Mouse (Mus musculus) intestine, embryonic 16.5 days (tissue): ENCODE results near the gene Resp18. TPM values are rescaled to one million over a fixed set of nuclear protein-coding genes. Genes with fewer than 3 reads are reported as not detected.
A peak's percentile ranks its signal among the peaks of the same experiment; 100 is the strongest.
"Not testable (repeated sequence)": the region's sequence is repeated elsewhere in the genome, so short reads cannot be mapped to it uniquely, and the experiment has no call there.

Source experiments
- ATAC-seq: fragments of 200-750 bp; cut with Nextera tagmentation; 2 replicates; pipeline ENCODE4 v1.8.0; 2017; ENCODE audit warnings: moderate TSS enrichment, moderate library complexity
- H3K27ac ChIP-seq: fragments of 300-500 bp; sonication (generic); 2 replicates; pipeline ENCODE4 v1.5.1; 2014; ENCODE audit warnings: mild to moderate bottlenecking, low read length
- H3K27me3 ChIP-seq: fragments of 300-500 bp; sonication (generic); replicated peaks from 2 replicates; pipeline ENCODE4 v1.6.1; 2014; ENCODE audit warnings: low read length, control low read depth, mixed read lengths; ENCODE audit not compliant: control insufficient read depth, insufficient read depth
- H3K36me3 ChIP-seq: fragments of 300-500 bp; sonication (generic); 2 replicates; pipeline ENCODE4 v1.6.1; 2014; ENCODE audit warnings: low read length, control low read depth; ENCODE audit not compliant: control insufficient read depth, insufficient read depth
- H3K4me1 ChIP-seq: fragments of 300-500 bp; sonication (generic); 2 replicates; pipeline ENCODE4 v1.6.1; 2014; ENCODE audit warnings: low read length, control low read depth, mixed read lengths; ENCODE audit not compliant: control insufficient read depth, insufficient read depth
- H3K4me2 ChIP-seq: fragments of 300-500 bp; sonication (generic); 2 replicates; pipeline ENCODE4 v1.6.1; 2014; ENCODE audit warnings: low read depth, low read length, control low read depth
- H3K4me3 ChIP-seq: fragments of 300-500 bp; sonication (generic); 2 replicates; pipeline ENCODE4 v1.5.1; 2014; ENCODE audit warnings: mild to moderate bottlenecking, low read length
- H3K9ac ChIP-seq: fragments of 300-500 bp; sonication (generic); 2 replicates; pipeline ENCODE4 v1.6.1; 2014; ENCODE audit warnings: low read depth, low read length
- H3K9me3 ChIP-seq: fragments of 300-500 bp; sonication (generic); 2 replicates; pipeline ENCODE4 v1.6.1; 2016; ENCODE audit warnings: low read length, control low read depth; ENCODE audit not compliant: control insufficient read depth
- WGBS: fragments of 180-500 bp; shearing (Covaris S2); extraction: QIAGEN DNeasy Blood & Tissue Kit; methylation state at CpG from one replicate; pipeline ENCODE4 v1.1.7; 2014; 5-methylcytosine and 5-hydroxymethylcytosine counted together
- polyA plus RNA-seq: library from polyadenylated mRNA; unstranded; fragments of >200 nt; fragmentation: Nextera tagmentation; extraction: Ambion mirVana; gene quantifications from 2 replicates; pipeline ENCODE4 v1.2.1, GENCODE M21; 2015

Gene Resp18
- polyA plus RNA-seq, 1 experiment from 2014 or later, result 9.2 TPM

- Histone ChIP-seq H3K27me3 (no peaks in the 10 kb centered on the region), H3K4me1 (peaks cover 8% of the 10 kb centered on the region), H3K9ac (no peak overlapping the region), H3K4me3 (no peak overlapping the region), H3K36me3 (peaks cover 9% of the 10 kb centered on the region; the same call in 1 of the 2 replicates), H3K4me2 (no peak overlapping the region), H3K27ac (no peak overlapping the region), H3K9me3 (no peaks in the 10 kb centered on the region)
- WGBS, result 90% methylated on average over 12 of the region's 12 CpGs
- peak; percentile 5; the same call in 1 of the 2 replicates for ATAC-seq
Measured at GRCm38 (mm10) chr1:75244175-75244826, 33.9 kb downstream of the Resp18 start.

- Histone ChIP-seq H3K4me3 (no peak overlapping the region), H3K9me3 (no peaks in the 10 kb centered on the region), H3K9ac (no peak overlapping the region), H3K4me2 (no peak overlapping the region), H3K27ac (no peak overlapping the region), H3K4me1 (peaks cover 8% of the 10 kb centered on the region), H3K27me3 (no peaks in the 10 kb centered on the region), H3K36me3 (peaks cover 9% of the 10 kb centered on the region; the same call in 1 of the 2 replicates)
- ATAC-seq, result no peak
- 88% methylated on average over 14 of the region's 14 CpGs for whole genome bisulfite sequencing
Measured at GRCm38 (mm10) chr1:75243411-75243810, 34.8 kb downstream of the Resp18 start.

- Histone ChIP-seq H3K4me1 (peaks cover 5% of the 10 kb centered on the region), H3K4me3 (no peak overlapping the region), H3K4me2 (no peak overlapping the region), H3K9ac (no peak overlapping the region), H3K27me3 (no peaks in the 10 kb centered on the region), H3K9me3 (no peaks in the 10 kb centered on the region), H3K27ac (no peak overlapping the region), H3K36me3 (peaks cover 9% of the 10 kb centered on the region; the same call in 1 of the 2 replicates)
- 81% methylated on average over 10 of the region's 10 CpGs for WGBS
- ATAC-seq, result no peak
Measured at GRCm38 (mm10) chr1:75239591-75239990, 38.6 kb downstream of the Resp18 start.

GRCm38 (mm10) chr1:75236117-75237050 is 41.8 kb downstream of the Resp18 start, which contains the start of gene Dnajb2:
Dnajb2 (plus strand) TSS chr1:75236406.
- ATAC-seq, result peak; percentile 94
- Histone ChIP-seq H3K27me3 (no peaks in the 10 kb centered on the region; the same call in 1 of the 2 replicates), H3K4me3 (peak within 1 kb of the TSS; percentile 62), H3K4me2 (peak within 1 kb of the TSS; percentile 68), H3K36me3 (0 out of 2 replicates have a peak, but pooled peaks cover 2% of the 10 kb centered on the region), H3K9ac (peak within 1 kb of the TSS; percentile 72), H3K27ac (peak within 1 kb of the TSS; percentile 84), H3K4me1 (peaks cover 7% of the 10 kb centered on the region), H3K9me3 (no peaks in the 10 kb centered on the region)
- under 1% methylated on average over 64 of the region's 64 CpGs for WGBS

GRCm38 (mm10) chr1:75234606-75235005 is 43.6 kb downstream of the Resp18 start:
- no peak overlapping the region for H3K27ac ChIP-seq
- H3K27me3 ChIP-seq, result no peaks in the 10 kb centered on the region; the same call in 1 of the 2 replicates
- no peak overlapping the region for H3K4me2 ChIP-seq
- H3K4me1 ChIP-seq, result peaks cover 7% of the 10 kb centered on the region
- H3K9ac ChIP-seq, result no peak overlapping the region
- WGBS, result 3% methylated on average over 8 of the region's 8 CpGs
- no peaks in the 10 kb centered on the region for H3K9me3 ChIP-seq
- ATAC-seq, result no peak; the same call in 1 of the 2 replicates
- no peak overlapping the region for H3K4me3 ChIP-seq
- H3K36me3 ChIP-seq, result no peaks in the 10 kb centered on the region

GRCm38 (mm10) chr1:75232489-75232888 is 45.7 kb downstream of the Resp18 start:
- H3K9me3 ChIP-seq, H3K4me2 ChIP-seq, H3K4me1 ChIP-seq, H3K9ac ChIP-seq, H3K27me3 ChIP-seq, H3K4me3 ChIP-seq, H3K36me3 ChIP-seq, H3K27ac ChIP-seq, ATAC-seq: not testable (repeated sequence)
- 71% methylated on average over 4 of the region's 4 CpGs for WGBS

- H3K4me2 ChIP-seq, result no peak within 1 kb of the TSS
- no peak within 1 kb of the TSS for H3K4me3 ChIP-seq
- 70% methylated on average over 5 of the region's 5 CpGs for WGBS
- no peak within 1 kb of the TSS for H3K27ac ChIP-seq
- no peaks in the 10 kb centered on the region for H3K9me3 ChIP-seq
- H3K27me3 ChIP-seq, result no peaks in the 10 kb centered on the region; the same call in 1 of the 2 replicates
- H3K36me3 ChIP-seq, result no peaks in the 10 kb centered on the region
- no peak within 1 kb of the TSS for H3K9ac ChIP-seq
- H3K4me1 ChIP-seq, result peaks cover 5% of the 10 kb centered on the region; the same call in 1 of the 2 replicates
- no peak for ATAC-seq
Measured at GRCm38 (mm10) chr1:75231664-75232152, 46.5 kb downstream of the Resp18 start, which contains the start of gene A630095N17Rik. A630095N17Rik (minus strand) TSS chr1:75232102.

- Histone ChIP-seq H3K36me3 (no peaks in the 10 kb centered on the region), H3K27me3 (no peaks in the 10 kb centered on the region; the same call in 1 of the 2 replicates), H3K27ac (no peak overlapping the region), H3K4me3 (no peak overlapping the region), H3K4me2 (no peak overlapping the region), H3K4me1 (peaks cover 5% of the 10 kb centered on the region; the same call in 1 of the 2 replicates), H3K9me3 (no peaks in the 10 kb centered on the region), H3K9ac (no peak overlapping the region)
- WGBS, result 83% methylated on average over 4 of the region's 4 CpGs
- no peak for ATAC-seq
Measured at GRCm38 (mm10) chr1:75231224-75231623, 47.0 kb downstream of the Resp18 start.
